Mouse (Mus musculus): ENCODE data around the gene 2310011J03Rik.

- TF ChIP-seq CTCF (IDR thresholded peaks at IDR 0.05; ENCODE audit: insufficient read depth, low read length) = no peak
- TF ChIP-seq POLR2A (IDR thresholded peaks at IDR 0.05; ENCODE audit: borderline replicate concordance, extremely low read depth, low read depth, low read length) = no peak
These were observed 49.6 kb downstream of the 2310011J03Rik start for GRCm38 (mm10) chr10:80270734-80271181.

Data from lung, adult 2 months (tissue).